Mouse (Mus musculus): ENCODE measurements around the gene Sema4b.

Sema4b gene

GRCm38 (mm10) chr7:80198863-80199262, 12.2 kb downstream of the Sema4b start:
- no peak for DNase-seq

GRCm38 (mm10) chr7:80199286-80199685, 12.6 kb downstream of the Sema4b start:
- DNase-seq: no peak

GRCm38 (mm10) chr7:80199851-80200587, 13.4 kb downstream of the Sema4b start:
- no peak for DNase-seq

- no peak for DNase-seq
These were observed 13.9 kb downstream of the Sema4b start for GRCm38 (mm10) chr7:80200588-80200945.

- no peak for DNase-seq
These were observed 14.4 kb downstream of the Sema4b start for GRCm38 (mm10) chr7:80200963-80201539.

GRCm38 (mm10) chr7:80201888-80202540, 15.4 kb downstream of the Sema4b start:
- no peak for DNase-seq

- no peak for DNase-seq
These were observed 16.3 kb downstream of the Sema4b start for GRCm38 (mm10) chr7:80202961-80203360.

GRCm38 (mm10) chr7:80203638-80204096, 17.0 kb downstream of the Sema4b start:
- peak; percentile 2 for DNase-seq

- no peak for DNase-seq
These were observed 17.7 kb downstream of the Sema4b start for GRCm38 (mm10) chr7:80204362-80204761.

GRCm38 (mm10) chr7:80204961-80205360, 18.3 kb downstream of the Sema4b start:
- no peak for DNase-seq

GRCm38 (mm10) chr7:80205705-80206589, 19.3 kb downstream of the Sema4b start:
- DNase-seq: no peak

GRCm38 (mm10) chr7:80207314-80207731, 20.7 kb downstream of the Sema4b start:
- no peak for DNase-seq

- no peak for DNase-seq
These were observed 21.5 kb downstream of the Sema4b start for GRCm38 (mm10) chr7:80208026-80208642.

GRCm38 (mm10) chr7:80208738-80209430, 22.2 kb downstream of the Sema4b start:
- no peak for DNase-seq

- DNase-seq: no peak
These were observed 23.0 kb downstream of the Sema4b start for GRCm38 (mm10) chr7:80209669-80210068.

GRCm38 (mm10) chr7:80210982-80211381, 24.3 kb downstream of the Sema4b start:
- DNase-seq: no peak

- DNase-seq: no peak
These were observed 27.0 kb downstream of the Sema4b start for GRCm38 (mm10) chr7:80213604-80214003.

- no peak for DNase-seq
These were observed 27.8 kb downstream of the Sema4b start for GRCm38 (mm10) chr7:80214459-80214858.

- DNase-seq: peak; percentile 66
These were observed 28.8 kb downstream of the Sema4b start for GRCm38 (mm10) chr7:80215398-80215797.

- no peak for DNase-seq
These were observed 29.9 kb downstream of the Sema4b start for GRCm38 (mm10) chr7:80216566-80216965.

GRCm38 (mm10) chr7:80218666-80219065, 32.0 kb downstream of the Sema4b start:
- DNase-seq: no peak

- DNase-seq: no peak
These were observed 33.7 kb downstream of the Sema4b start for GRCm38 (mm10) chr7:80220237-80220797.

Data from cerebellum, adult 11-12 months (tissue).